Mouse (Mus musculus): ENCODE data around the gene Ppp1r1b.

The Ppp1r1b gene

DNA sequence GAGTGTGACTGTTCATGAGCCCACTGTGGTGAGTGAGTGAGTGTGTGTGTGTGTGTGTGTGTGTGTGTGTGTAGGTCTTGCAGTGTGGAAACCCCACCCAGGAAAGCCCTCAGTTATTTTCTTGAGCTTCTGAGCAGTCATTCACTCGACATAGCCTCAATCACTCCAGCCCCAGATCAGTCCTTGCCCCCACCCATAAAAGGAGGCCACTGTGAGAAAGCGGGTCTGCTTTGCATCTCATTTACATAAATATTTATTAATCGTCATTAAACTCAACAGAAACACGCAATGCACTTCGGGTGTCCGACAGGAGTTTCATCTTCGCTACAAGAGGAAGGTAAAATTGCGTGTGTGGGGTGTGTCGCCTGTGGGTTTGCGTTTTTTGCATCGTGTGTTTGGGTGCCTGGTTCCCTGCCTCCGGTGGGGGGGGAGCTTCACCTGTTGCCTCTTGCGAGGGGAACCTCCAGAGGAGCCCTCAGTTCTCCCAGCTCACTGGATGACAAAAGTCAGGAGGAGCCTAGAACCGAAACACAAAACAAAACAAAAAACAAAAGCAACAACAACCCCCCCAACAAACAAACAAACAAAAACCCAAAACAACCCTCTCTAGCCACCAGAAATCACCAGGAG lies 22.9 kb upstream of the Ppp1r1b start:
- no peak for TF ChIP-seq GATA4 (IDR thresholded peaks at IDR 0.05; ENCODE audit: insufficient replicate concordance, low read length)

GRCm38 (mm10) chr11:98325821-98326218 lies 22.4 kb upstream of the Ppp1r1b start:
- TF ChIP-seq GATA4 (IDR thresholded peaks at IDR 0.05; ENCODE audit: insufficient replicate concordance, low read length): no peak

GRCm38 (mm10) chr11:98326741-98327135 lies 21.5 kb upstream of the Ppp1r1b start:
- TF ChIP-seq GATA4 (IDR thresholded peaks at IDR 0.05; ENCODE audit: insufficient replicate concordance, low read length): no peak

DNA sequence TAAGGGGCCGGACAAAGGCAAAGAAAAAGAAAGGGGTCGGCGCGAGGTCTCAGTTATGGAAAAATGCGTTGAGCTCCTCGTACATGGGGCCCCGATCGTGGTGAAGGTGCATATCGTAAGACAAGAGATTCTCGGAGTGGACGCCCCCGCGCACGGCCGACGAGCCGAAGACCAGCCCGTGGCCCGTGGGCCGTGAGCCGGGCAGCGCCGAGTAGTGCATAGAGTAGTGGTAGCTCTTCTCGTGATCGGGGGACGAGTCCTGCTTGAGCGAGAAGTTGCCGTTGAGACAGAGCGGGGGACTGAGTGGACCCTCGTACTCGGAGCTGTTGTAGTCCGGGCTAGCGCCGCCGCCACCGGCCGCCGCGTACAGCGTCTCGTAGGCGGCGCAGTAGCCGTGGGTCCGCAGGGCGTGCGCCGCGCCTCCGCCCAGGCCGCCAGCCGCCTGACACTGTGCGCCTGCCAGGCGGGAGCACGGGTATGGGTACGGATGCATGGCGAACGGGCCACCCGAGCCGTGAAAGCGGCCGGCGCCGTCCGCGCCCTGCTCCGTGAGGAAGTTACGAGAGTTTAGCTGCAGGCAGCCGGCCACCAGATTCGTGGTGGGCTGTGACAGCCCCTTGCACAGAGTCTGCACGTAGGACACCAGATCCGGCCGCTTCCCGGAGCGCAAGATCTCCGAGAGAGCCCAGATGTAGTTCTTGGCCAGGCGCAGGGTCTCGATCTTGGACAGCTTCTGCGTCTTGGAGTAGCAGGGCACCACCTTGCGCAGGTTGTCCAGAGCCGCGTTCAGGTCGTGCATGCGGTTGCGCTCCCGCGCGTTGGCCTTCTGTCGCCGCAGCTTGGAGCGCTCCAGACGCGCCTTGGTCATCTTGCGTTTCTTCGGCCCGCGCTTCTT lies 20.8 kb upstream of the Ppp1r1b start:
- no peak for TF ChIP-seq GATA4 (IDR thresholded peaks at IDR 0.05; ENCODE audit: insufficient replicate concordance, low read length)

DNA sequence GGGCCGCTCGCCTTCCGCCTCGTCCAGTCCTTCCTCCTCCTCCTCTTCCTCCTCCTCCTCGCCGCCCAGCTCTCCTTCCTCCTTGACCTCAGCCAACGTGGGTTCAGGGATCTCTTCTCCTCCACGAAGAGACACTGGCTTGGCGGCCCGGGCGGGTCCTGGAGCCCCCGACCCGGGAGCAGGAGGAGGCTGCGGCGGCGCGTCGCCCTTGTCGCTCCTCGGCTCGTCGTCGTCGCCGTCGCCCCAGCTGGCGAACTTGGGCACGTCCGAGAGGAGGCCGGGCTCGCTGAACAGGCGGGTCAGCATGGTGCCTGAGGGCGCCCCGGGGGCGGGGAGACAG lies 20.2 kb upstream of the Ppp1r1b start:
- TF ChIP-seq GATA4 (IDR thresholded peaks at IDR 0.05; ENCODE audit: insufficient replicate concordance, low read length): no peak

GRCm38 (mm10) chr11:98328371-98329069 lies 19.7 kb upstream of the Ppp1r1b start:
- TF ChIP-seq GATA4 (IDR thresholded peaks at IDR 0.05; ENCODE audit: insufficient replicate concordance, low read length): no peak

DNA sequence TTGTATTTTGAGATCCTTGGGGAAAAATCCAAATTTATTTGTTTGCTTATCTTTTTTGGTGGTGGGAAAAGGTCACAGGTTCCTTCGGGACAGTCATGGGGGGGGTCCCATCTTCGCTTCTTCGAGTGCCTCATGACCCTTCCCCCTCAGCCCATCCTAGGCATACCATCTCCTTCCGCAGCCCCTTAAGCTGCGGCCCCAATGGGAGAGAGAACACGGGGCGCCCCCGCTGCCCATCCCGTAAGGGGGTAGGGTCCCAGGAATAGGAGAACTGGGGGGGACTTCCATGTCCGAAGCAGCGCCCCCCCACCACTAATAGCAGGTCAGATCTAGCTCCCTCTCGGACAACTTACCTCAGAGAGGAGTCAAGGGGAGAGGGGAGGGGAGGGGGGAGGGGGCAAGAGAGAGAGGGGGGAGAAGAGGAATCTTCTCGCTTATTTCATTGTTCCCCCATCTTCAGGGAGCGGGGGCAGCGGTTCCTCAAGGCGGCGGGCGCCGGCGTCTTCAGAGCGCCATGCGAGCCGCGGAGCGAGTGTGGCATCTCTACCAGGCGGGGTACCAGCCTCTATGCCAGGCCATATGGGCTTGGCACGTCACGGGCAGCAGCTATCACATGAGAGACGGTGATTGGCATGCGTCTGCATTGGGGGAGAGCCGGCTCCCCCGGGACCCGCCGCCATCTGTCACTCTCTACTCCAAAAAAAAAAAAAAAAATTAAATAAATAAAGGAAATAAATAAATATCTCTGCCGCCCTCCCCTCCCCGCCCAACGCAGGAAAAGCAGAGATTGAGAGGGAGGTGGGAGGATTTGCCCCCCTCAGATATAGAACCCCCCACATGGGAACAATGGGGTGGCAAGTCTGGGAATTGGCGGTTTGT lies 18.9 kb upstream of the Ppp1r1b start, which contains the start of gene Neurod2:
Neurod2 (minus strand) TSS at position 568 of the 879 bp plus-strand sequence.
- no peak for TF ChIP-seq GATA4 (IDR thresholded peaks at IDR 0.05; ENCODE audit: insufficient replicate concordance, low read length)

DNA sequence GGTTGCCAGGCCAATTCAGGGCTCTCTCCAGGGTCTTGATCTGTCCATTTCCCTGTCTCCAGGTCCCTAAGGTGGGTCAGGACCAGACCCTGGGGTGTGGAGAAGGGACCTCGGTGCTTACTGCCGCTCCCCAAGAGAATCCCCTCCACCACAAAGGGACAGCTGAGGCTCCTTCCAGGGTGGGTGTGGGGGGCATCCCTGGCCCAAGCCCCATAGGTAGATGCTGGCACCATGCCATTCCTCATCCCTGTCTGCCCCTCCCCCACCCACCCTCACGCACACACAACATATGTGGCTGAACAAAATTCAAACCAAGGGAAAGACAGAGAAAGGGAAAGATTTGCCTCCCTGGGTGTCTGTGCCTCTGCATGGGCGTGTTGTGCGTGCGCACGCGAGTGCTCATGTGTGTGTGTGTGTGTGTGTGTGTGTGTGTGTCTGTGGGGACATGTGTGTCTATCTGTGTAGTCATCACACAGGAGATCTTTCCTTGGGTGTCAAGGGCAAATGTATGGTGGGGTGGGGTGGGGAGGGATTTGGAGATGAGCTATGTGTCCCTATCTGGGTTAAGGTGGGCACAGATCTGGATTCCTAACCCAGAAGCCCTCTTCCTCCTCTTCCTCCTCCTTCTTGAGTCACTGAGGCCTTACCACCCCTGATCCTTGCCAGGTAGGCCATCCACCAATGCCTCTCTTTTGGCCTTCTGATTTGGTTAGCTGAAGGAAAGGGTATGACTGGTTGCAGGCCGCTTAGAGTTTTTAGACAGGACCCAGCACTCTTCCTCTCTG lies 18.1 kb upstream of the Ppp1r1b start:
- TF ChIP-seq GATA4 (IDR thresholded peaks at IDR 0.05; ENCODE audit: insufficient replicate concordance, low read length): no peak

DNA sequence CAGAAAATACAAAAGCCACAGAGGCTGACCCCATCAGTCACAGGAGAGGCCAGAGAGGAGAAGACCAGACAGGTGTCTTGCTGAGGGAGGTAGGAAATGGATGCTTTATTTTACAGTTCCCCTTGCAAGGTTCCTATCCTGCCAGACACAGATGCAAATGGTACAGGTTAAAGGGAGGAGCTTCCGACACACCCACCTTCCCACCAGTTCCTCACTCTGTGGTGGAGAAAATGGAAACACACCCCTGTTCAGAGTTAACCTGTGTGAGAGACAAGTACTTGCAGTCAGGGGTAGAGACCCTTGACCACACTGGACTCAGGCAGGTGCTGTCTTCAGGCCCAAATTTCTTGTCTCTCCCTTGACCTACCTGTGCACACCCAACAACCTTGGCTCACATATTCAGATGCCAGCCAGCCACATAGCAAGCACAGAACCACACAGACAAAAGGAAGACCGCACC lies 17.4 kb upstream of the Ppp1r1b start:
- no peak for TF ChIP-seq GATA4 (IDR thresholded peaks at IDR 0.05; ENCODE audit: insufficient replicate concordance, low read length)

DNA sequence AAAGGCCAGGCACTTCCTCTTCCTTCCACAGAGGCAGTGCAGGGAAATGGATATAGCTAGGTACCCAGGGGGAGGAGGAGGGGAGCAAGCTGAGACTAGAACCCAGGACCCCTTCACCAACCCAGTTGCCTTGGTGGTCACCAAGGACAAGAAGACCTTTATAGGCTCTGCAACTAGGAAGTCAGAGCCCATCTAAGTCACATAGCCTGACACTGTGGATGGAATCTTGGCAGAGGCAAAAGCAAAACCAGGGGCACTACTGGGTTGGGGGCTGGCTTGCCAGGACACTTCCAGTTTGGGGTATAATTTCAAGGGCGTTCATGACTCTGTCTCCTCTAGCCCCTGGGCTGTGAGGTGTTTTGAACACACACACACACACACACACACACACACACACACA lies 16.8 kb upstream of the Ppp1r1b start:
- no peak for TF ChIP-seq GATA4 (IDR thresholded peaks at IDR 0.05; ENCODE audit: insufficient replicate concordance, low read length)

GRCm38 (mm10) chr11:98332186-98332585 lies 16.0 kb upstream of the Ppp1r1b start:
- no peak for TF ChIP-seq GATA4 (IDR thresholded peaks at IDR 0.05; ENCODE audit: insufficient replicate concordance, low read length)

- TF ChIP-seq GATA4 (IDR thresholded peaks at IDR 0.05; ENCODE audit: insufficient replicate concordance, low read length): no peak
These were observed 15.4 kb upstream of the Ppp1r1b start for GRCm38 (mm10) chr11:98332841-98333240.

- TF ChIP-seq GATA4 (IDR thresholded peaks at IDR 0.05; ENCODE audit: insufficient replicate concordance, low read length): no peak
These were observed 14.9 kb upstream of the Ppp1r1b start for GRCm38 (mm10) chr11:98333263-98333696.

Data from liver, adult (tissue).